Mouse (Mus musculus): ENCODE measurements around the gene Shc4. TPM values are rescaled to one million over a fixed set of nuclear protein-coding genes. Genes with fewer than 3 reads are reported as not detected.

Gene Shc4
- 0.23 and 0.37 TPM in 2 replicates for polyA plus RNA-seq (2015; fragmentation: Nextera tagmentation; extraction: Ambion mirVana)

DNA sequence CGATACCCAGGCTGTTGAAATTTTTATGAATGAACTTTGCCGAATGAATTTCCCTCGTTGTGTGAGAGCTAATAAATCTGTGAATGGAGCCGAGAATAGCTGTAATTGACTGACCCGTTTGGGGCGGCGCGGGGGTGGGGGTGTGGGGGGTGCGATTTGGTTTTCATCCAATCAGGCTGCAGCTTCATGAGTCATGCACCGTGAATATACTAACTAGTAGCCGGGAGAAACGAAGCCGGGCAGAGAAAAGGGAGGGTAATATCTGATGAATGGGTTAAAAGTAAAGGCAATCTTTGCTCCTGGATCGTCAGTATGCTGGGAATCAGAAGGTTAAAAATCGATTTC, at the start of gene Shc4:
Gene Shc4, minus strand, starts transcription at position 63 of the 345 bp plus-strand sequence.
- 0% methylated on average over 15 of the region's 15 CpGs for WGBS
- Histone ChIP-seq H3K36me3 (ENCODE audit: insufficient read depth, low read length) (no peaks in the 10 kb centered on the region), H3K9ac (ENCODE audit: low read depth, low read length) (peak within 1 kb of the TSS; percentile 18; the same call in 1 of the 2 replicates), H3K27ac (no peak within 1 kb of the TSS), H3K4me1 (replicated peaks; ENCODE audit: insufficient read depth, low read length) (peaks cover 15% of the 10 kb centered on the region), H3K9me3 (replicated peaks; ENCODE audit: low read length) (no peaks in the 10 kb centered on the region), H3K27me3 (ENCODE audit: insufficient read depth, low read length) (peaks cover 5% of the 10 kb centered on the region; the same call in 1 of the 2 replicates), H3K4me3 (replicated peaks; ENCODE audit: low read depth, low read length) (peak within 1 kb of the TSS; percentile 35), H3K4me2 (ENCODE audit: low read length) (peak within 1 kb of the TSS; percentile 91)
- peak; percentile 34 for ATAC-seq (replicated peaks; ENCODE audit: low FRiP score, low read depth)
- no peak for TF ChIP-seq CTCF (IDR thresholded peaks at IDR 0.05; ENCODE audit: low read depth)
- DNase-seq (ENCODE audit: low spot score), result peak; percentile 54

DNA sequence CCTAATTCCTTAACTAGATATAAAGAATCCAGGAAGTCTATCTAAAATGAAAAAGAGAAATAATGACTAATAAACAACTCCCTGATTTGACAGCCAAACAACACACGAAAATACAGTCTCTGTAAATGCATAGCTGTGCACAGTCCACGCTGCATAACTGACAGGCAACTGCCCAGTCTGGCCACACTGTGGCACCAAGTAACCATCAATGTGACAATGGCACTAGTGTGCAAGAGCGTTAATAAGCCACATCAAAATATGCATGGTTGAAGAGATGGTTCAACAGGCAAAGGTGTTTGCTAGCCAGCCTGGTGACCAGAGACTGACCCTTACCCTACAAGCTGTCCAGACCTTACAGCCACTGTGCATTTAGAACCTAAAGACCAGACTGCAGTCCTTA, 41.1 kb upstream of the Shc4 start:
- ATAC-seq (replicated peaks; ENCODE audit: low FRiP score, low read depth) (0 out of 2 replicates have a peak, but pooled peaks have one; percentile 17), DNase-seq (ENCODE audit: low spot score) (peak; percentile 24)

DNA sequence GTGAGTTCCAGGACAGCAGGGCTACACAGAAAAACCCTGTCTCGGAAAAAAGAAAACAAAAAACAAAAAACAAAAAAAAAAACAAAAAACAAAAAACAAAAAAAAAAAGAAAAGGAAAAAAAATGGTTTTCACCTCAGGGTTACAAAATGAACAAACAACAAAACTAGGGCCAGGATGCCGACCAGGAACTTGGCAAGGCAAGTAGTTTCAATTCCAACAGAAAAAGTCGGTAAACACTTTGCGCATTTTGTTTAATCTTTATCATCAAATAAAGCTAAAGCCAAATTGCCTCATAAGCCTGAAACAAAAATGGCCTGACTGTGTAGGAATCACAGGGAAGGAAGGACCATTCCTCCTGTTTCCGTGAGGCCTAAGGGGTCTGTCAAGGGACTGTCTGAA, 40.6 kb upstream of the Shc4 start:
- H3K36me3 ChIP-seq (ENCODE audit: insufficient read depth, low read length), result peaks cover 45% of the 10 kb centered on the region

More for the DNA sequence above, 41.1 kb upstream of the Shc4 start:
- Histone ChIP-seq H3K9ac (ENCODE audit: low read depth, low read length) (no peak overlapping the region), H3K27ac (no peak overlapping the region), H3K9me3 (replicated peaks; ENCODE audit: low read length) (no peaks in the 10 kb centered on the region), H3K4me2 (ENCODE audit: low read length) (no peak overlapping the region), H3K4me1 (replicated peaks; ENCODE audit: insufficient read depth, low read length) (no peaks in the 10 kb centered on the region), H3K4me3 (replicated peaks; ENCODE audit: low read depth, low read length) (no peak overlapping the region), H3K36me3 (ENCODE audit: insufficient read depth, low read length) (peaks cover 47% of the 10 kb centered on the region), H3K27me3 (ENCODE audit: insufficient read depth, low read length) (no peaks in the 10 kb centered on the region)
- 84% methylated on average over 3 of the region's 3 CpGs for WGBS
- TF ChIP-seq CTCF (IDR thresholded peaks at IDR 0.05; ENCODE audit: low read depth), result peak; percentile 66

DNA sequence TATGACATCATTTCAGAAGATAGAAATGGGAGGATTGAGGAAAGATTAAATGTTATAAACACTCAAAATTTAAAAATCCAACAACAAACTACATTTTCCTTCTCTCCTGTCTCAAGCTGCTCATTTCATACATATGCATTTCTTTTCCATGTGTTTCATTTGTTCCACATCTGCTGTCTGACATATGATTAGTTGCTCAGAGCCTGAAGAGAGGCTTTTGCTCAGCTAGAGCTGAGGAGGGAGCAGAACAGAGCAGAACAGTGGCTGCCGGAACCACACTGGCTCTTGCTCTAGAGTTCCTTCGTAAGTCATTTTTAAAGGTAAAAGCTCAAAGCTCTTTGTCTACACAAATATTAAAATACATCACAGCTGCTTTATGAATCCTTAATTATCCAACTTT, 25.4 kb upstream of the Shc4 start:
- ATAC-seq (replicated peaks; ENCODE audit: low FRiP score, low read depth) (no peak), DNase-seq (ENCODE audit: low spot score) (no peak)
- H3K9me3 ChIP-seq (replicated peaks; ENCODE audit: low read length), result no peaks in the 10 kb centered on the region
- H3K4me2 ChIP-seq (ENCODE audit: low read length), result no peak overlapping the region
- no peak for TF ChIP-seq CTCF (IDR thresholded peaks at IDR 0.05; ENCODE audit: low read depth)
- WGBS, result 96% methylated on average over 2 of the region's 2 CpGs
- peaks cover 69% of the 10 kb centered on the region for H3K36me3 ChIP-seq (ENCODE audit: insufficient read depth, low read length)
- no peak overlapping the region for H3K4me3 ChIP-seq (replicated peaks; ENCODE audit: low read depth, low read length)
- no peaks in the 10 kb centered on the region for H3K4me1 ChIP-seq (replicated peaks; ENCODE audit: insufficient read depth, low read length)
- H3K27ac ChIP-seq, result no peak overlapping the region
- H3K9ac ChIP-seq (ENCODE audit: low read depth, low read length), result no peak overlapping the region
- H3K27me3 ChIP-seq (ENCODE audit: insufficient read depth, low read length), result no peaks in the 10 kb centered on the region

More for the DNA sequence above, 40.6 kb upstream of the Shc4 start:
- DNase-seq (ENCODE audit: low spot score) (no peak), ATAC-seq (replicated peaks; ENCODE audit: low FRiP score, low read depth) (no peak)
- no peak for TF ChIP-seq CTCF (IDR thresholded peaks at IDR 0.05; ENCODE audit: low read depth)
- no peaks in the 10 kb centered on the region for H3K4me1 ChIP-seq (replicated peaks; ENCODE audit: insufficient read depth, low read length)
- no peak overlapping the region for H3K4me2 ChIP-seq (ENCODE audit: low read length)
- no peak overlapping the region for H3K4me3 ChIP-seq (replicated peaks; ENCODE audit: low read depth, low read length)
- WGBS, result 93% methylated on average over 5 of the region's 5 CpGs
- H3K27ac ChIP-seq, result no peak overlapping the region
- H3K9me3 ChIP-seq (replicated peaks; ENCODE audit: low read length), result no peaks in the 10 kb centered on the region
- H3K9ac ChIP-seq (ENCODE audit: low read depth, low read length), result no peak overlapping the region
- no peaks in the 10 kb centered on the region for H3K27me3 ChIP-seq (ENCODE audit: insufficient read depth, low read length)

- 73% methylated on average over 6 of the region's 6 CpGs for WGBS
- no peak for ATAC-seq (replicated peaks; ENCODE audit: low FRiP score, low read depth)
Measured at GRCm38 (mm10) chr2:125739338-125739737, 15.4 kb upstream of the Shc4 start.

GRCm38 (mm10) chr2:125738718-125739117, 14.8 kb upstream of the Shc4 start:
- TF ChIP-seq CTCF (IDR thresholded peaks at IDR 0.05; ENCODE audit: low read depth), result peak; percentile 40; the same call in 1 of the 2 replicates
- no peaks in the 10 kb centered on the region for H3K9me3 ChIP-seq (replicated peaks; ENCODE audit: low read length)
- WGBS, result 47% methylated on average over 5 of the region's 5 CpGs
- no peak overlapping the region for H3K4me3 ChIP-seq (replicated peaks; ENCODE audit: low read depth, low read length)
- H3K4me2 ChIP-seq (ENCODE audit: low read length), result no peak overlapping the region
- DNase-seq (ENCODE audit: low spot score) (peak; percentile 13), ATAC-seq (replicated peaks; ENCODE audit: low FRiP score, low read depth) (no peak)
- no peaks in the 10 kb centered on the region for H3K4me1 ChIP-seq (replicated peaks; ENCODE audit: insufficient read depth, low read length)
- no peak overlapping the region for H3K27ac ChIP-seq
- H3K9ac ChIP-seq (ENCODE audit: low read depth, low read length), result no peak overlapping the region
- H3K36me3 ChIP-seq (ENCODE audit: insufficient read depth, low read length), result peaks cover 34% of the 10 kb centered on the region
- no peaks in the 10 kb centered on the region for H3K27me3 ChIP-seq (ENCODE audit: insufficient read depth, low read length)

More at GRCm38 (mm10) chr2:125739338-125739737, 15.4 kb upstream of the Shc4 start:
- H3K27me3 ChIP-seq (ENCODE audit: insufficient read depth, low read length), result no peaks in the 10 kb centered on the region
- H3K9ac ChIP-seq (ENCODE audit: low read depth, low read length), result no peak overlapping the region
- no peak overlapping the region for H3K4me3 ChIP-seq (replicated peaks; ENCODE audit: low read depth, low read length)
- H3K9me3 ChIP-seq (replicated peaks; ENCODE audit: low read length), result no peaks in the 10 kb centered on the region
- no peak overlapping the region for H3K27ac ChIP-seq
- H3K4me1 ChIP-seq (replicated peaks; ENCODE audit: insufficient read depth, low read length), result no peaks in the 10 kb centered on the region
- H3K4me2 ChIP-seq (ENCODE audit: low read length), result no peak overlapping the region
- no peak for DNase-seq (ENCODE audit: low spot score)
- no peak for TF ChIP-seq CTCF (IDR thresholded peaks at IDR 0.05; ENCODE audit: low read depth)
- H3K36me3 ChIP-seq (ENCODE audit: insufficient read depth, low read length), result peaks cover 37% of the 10 kb centered on the region

GRCm38 (mm10) chr2:125736025-125736343, 12.0 kb upstream of the Shc4 start:
- H3K9ac ChIP-seq (ENCODE audit: low read depth, low read length), result no peak overlapping the region

More at GRCm38 (mm10) chr2:125736025-125736343, 12.0 kb upstream of the Shc4 start:
- Histone ChIP-seq H3K4me1 (replicated peaks; ENCODE audit: insufficient read depth, low read length) (no peaks in the 10 kb centered on the region), H3K27me3 (ENCODE audit: insufficient read depth, low read length) (no peaks in the 10 kb centered on the region), H3K9me3 (replicated peaks; ENCODE audit: low read length) (no peaks in the 10 kb centered on the region), H3K4me3 (replicated peaks; ENCODE audit: low read depth, low read length) (no peak overlapping the region), H3K27ac (no peak overlapping the region), H3K36me3 (ENCODE audit: insufficient read depth, low read length) (peaks cover 20% of the 10 kb centered on the region; the same call in 1 of the 2 replicates), H3K4me2 (ENCODE audit: low read length) (no peak overlapping the region)
- no peak for TF ChIP-seq CTCF (IDR thresholded peaks at IDR 0.05; ENCODE audit: low read depth)
- ATAC-seq (replicated peaks; ENCODE audit: low FRiP score, low read depth), result no peak
- DNase-seq (ENCODE audit: low spot score), result no peak
